Mouse (Mus musculus) ES-Bruce4 (cell line): ENCODE measurements around the gene Krt75. TPM values are rescaled to one million over a fixed set of nuclear protein-coding genes. Genes with fewer than 3 reads are reported as not detected.

ENCODE experiments used
- H3K27ac ChIP-seq: 2 replicates; pipeline ENCODE4 v1.5.1; 2012; ENCODE audit warnings: low read length, inconsistent platforms; ENCODE audit not compliant: insufficient read depth
- H3K27me3 ChIP-seq: 2 replicates; pipeline ENCODE4 v1.6.1; 2012; ENCODE audit warnings: mild to moderate bottlenecking, low read length, inconsistent platforms; ENCODE audit not compliant: control insufficient read depth, poor library complexity, insufficient read depth, severe bottlenecking
- H3K36me3 ChIP-seq: 2 replicates; pipeline ENCODE4 v1.6.1; 2012; ENCODE audit warnings: inconsistent platforms, mild to moderate bottlenecking, low read length, moderate library complexity; ENCODE audit not compliant: control insufficient read depth, poor library complexity, insufficient read depth, severe bottlenecking
- H3K4me1 ChIP-seq: one replicate; pipeline ENCODE4 v1.8.1; 2011; ENCODE audit warnings: low read length; ENCODE audit not compliant: control insufficient read depth, insufficient read depth
- H3K4me3 ChIP-seq: 2 replicates; pipeline ENCODE4 v1.5.1; 2011; ENCODE audit warnings: low read depth, mild to moderate bottlenecking, low read length
- H3K9ac ChIP-seq: 2 replicates; pipeline ENCODE4 v1.6.1; 2012; ENCODE audit warnings: low read depth, mild to moderate bottlenecking, inconsistent platforms; ENCODE audit not compliant: poor library complexity, severe bottlenecking
- H3K9me3 ChIP-seq: replicated peaks from 2 replicates; pipeline ENCODE4 v1.6.1; 2012; ENCODE audit warnings: mild to moderate bottlenecking, low read length, inconsistent platforms; ENCODE audit not compliant: control insufficient read depth, poor library complexity, insufficient read depth, severe bottlenecking
- CTCF ChIP-seq: IDR thresholded peaks from one replicate; pipeline ENCODE4 v1.8.1; 2011; ENCODE audit warnings: low read depth, low read length
- EP300 ChIP-seq: IDR thresholded peaks from 2 replicates; pipeline ENCODE4 v1.6.1; 2011; ENCODE audit warnings: low read depth, low read length; ENCODE audit not compliant: insufficient read depth
- POLR2A ChIP-seq: IDR thresholded peaks from one replicate; pipeline ENCODE4 v1.8.1; 2011; ENCODE audit warnings: low read length; ENCODE audit not compliant: insufficient read depth
- polyA plus RNA-seq: library from polyadenylated mRNA; stranded (reverse); fragments of >200 nt; gene quantifications from 2 replicates; pipeline ENCODE4 v1.2.4, GENCODE M21; 2011; ENCODE audit warnings: low read depth; ENCODE audit not compliant: missing spikeins, insufficient read depth, insufficient read length

Gene Krt75
- polyA plus RNA-seq, 1 experiment: not detected

GRCm38 (mm10) chr15:101550567-101550966 lies 23.1 kb downstream of the Krt75 start, which contains the start of gene Krt82:
Gene Krt82 (minus strand): TSS chr15:101550667.
- H3K27ac ChIP-seq: no peak within 1 kb of the TSS
- H3K4me3 ChIP-seq: no peak within 1 kb of the TSS
- no peak within 1 kb of the TSS for H3K9ac ChIP-seq
- H3K4me1 ChIP-seq: no peaks in the 10 kb centered on the region
- H3K36me3 ChIP-seq: no peaks in the 10 kb centered on the region
- H3K9me3 ChIP-seq: no peaks in the 10 kb centered on the region
- TF ChIP-seq EP300: no peak
- no peaks in the 10 kb centered on the region for H3K27me3 ChIP-seq

GRCm38 (mm10) chr15:101544478-101544877 lies 29.2 kb downstream of the Krt75 start:
- no peak overlapping the region for H3K9ac ChIP-seq
- no peaks in the 10 kb centered on the region for H3K9me3 ChIP-seq
- H3K27me3 ChIP-seq: no peaks in the 10 kb centered on the region
- H3K4me1 ChIP-seq: no peaks in the 10 kb centered on the region
- TF ChIP-seq CTCF: no peak
- TF ChIP-seq EP300: no peak
- TF ChIP-seq POLR2A: no peak
- no peaks in the 10 kb centered on the region for H3K36me3 ChIP-seq
- H3K4me3 ChIP-seq: no peak overlapping the region
- H3K27ac ChIP-seq: no peak overlapping the region

GRCm38 (mm10) chr15:101542543-101542942 lies 31.2 kb downstream of the Krt75 start:
- no peaks in the 10 kb centered on the region for H3K36me3 ChIP-seq
- TF ChIP-seq EP300 (no peak), CTCF (peak; percentile 50)
- H3K4me3 ChIP-seq: no peak overlapping the region
- H3K9me3 ChIP-seq: no peaks in the 10 kb centered on the region
- no peak overlapping the region for H3K9ac ChIP-seq
- no peaks in the 10 kb centered on the region for H3K4me1 ChIP-seq
- no peaks in the 10 kb centered on the region for H3K27me3 ChIP-seq
- no peak overlapping the region for H3K27ac ChIP-seq

GRCm38 (mm10) chr15:101538580-101538900 lies 35.2 kb downstream of the Krt75 start:
- Histone ChIP-seq H3K9me3 (no peaks in the 10 kb centered on the region), H3K27me3 (no peaks in the 10 kb centered on the region), H3K4me1 (no peaks in the 10 kb centered on the region), H3K9ac (no peak overlapping the region), H3K27ac (no peak overlapping the region), H3K36me3 (no peaks in the 10 kb centered on the region), H3K4me3 (no peak overlapping the region)
- TF ChIP-seq CTCF (no peak), EP300 (no peak), POLR2A (no peak)

GRCm38 (mm10) chr15:101537864-101538579 lies 35.7 kb downstream of the Krt75 start:
- Histone ChIP-seq H3K36me3 (no peaks in the 10 kb centered on the region), H3K27me3 (no peaks in the 10 kb centered on the region), H3K4me3 (no peak overlapping the region), H3K27ac (no peak overlapping the region), H3K9ac (no peak overlapping the region), H3K4me1 (no peaks in the 10 kb centered on the region), H3K9me3 (no peaks in the 10 kb centered on the region)
- TF ChIP-seq EP300 (no peak), CTCF (no peak), POLR2A (no peak)

- no peaks in the 10 kb centered on the region for H3K9me3 ChIP-seq
- no peak overlapping the region for H3K9ac ChIP-seq
- H3K27me3 ChIP-seq: no peaks in the 10 kb centered on the region
- H3K36me3 ChIP-seq: no peaks in the 10 kb centered on the region
- no peaks in the 10 kb centered on the region for H3K4me1 ChIP-seq
- no peak overlapping the region for H3K27ac ChIP-seq
- no peak for TF ChIP-seq EP300
- no peak for TF ChIP-seq POLR2A
- TF ChIP-seq CTCF: no peak
- H3K4me3 ChIP-seq: no peak overlapping the region
Observed at GRCm38 (mm10) chr15:101536054-101536850, 37.5 kb downstream of the Krt75 start.
